Mouse (Mus musculus) bone marrow, adult 2 months (tissue): ENCODE data around the gene Ccdc175.

Experiments
- CTCF ChIP-seq: fragments of 200-500 bp; IDR thresholded peaks from 2 replicates; pipeline ENCODE4 v1.5.1; 2011; ENCODE audit warnings: low read length, control low read depth; ENCODE audit not compliant: control insufficient read depth, insufficient read depth
- POLR2A ChIP-seq: fragments of 200-500 bp; IDR thresholded peaks from 2 replicates; pipeline ENCODE4 v1.6.1; 2011; ENCODE audit warnings: low read depth, mild to moderate bottlenecking, control low read depth, low read length, borderline replicate concordance; ENCODE audit not compliant: control insufficient read depth

- TF ChIP-seq CTCF = no peak
- no peak for TF ChIP-seq POLR2A
Measured at GRCm38 (mm10) chr12:72057780-72058179, 127.0 kb downstream of the Ccdc175 start.
